Mouse (Mus musculus) bone marrow macrophage, adult 2 months (primary cell): ENCODE results near the gene Imp4.

ENCODE experiments used
- CTCF ChIP-seq: IDR thresholded peaks from 2 replicates; pipeline ENCODE4 v1.5.1; 2012; ENCODE audit warnings: low read depth, mild to moderate bottlenecking, low read length, moderate library complexity
- POLR2A ChIP-seq: IDR thresholded peaks from 2 replicates; pipeline ENCODE4 v1.6.1; 2012; ENCODE audit warnings: mild to moderate bottlenecking, low read depth, low read length, borderline replicate concordance

DNA sequence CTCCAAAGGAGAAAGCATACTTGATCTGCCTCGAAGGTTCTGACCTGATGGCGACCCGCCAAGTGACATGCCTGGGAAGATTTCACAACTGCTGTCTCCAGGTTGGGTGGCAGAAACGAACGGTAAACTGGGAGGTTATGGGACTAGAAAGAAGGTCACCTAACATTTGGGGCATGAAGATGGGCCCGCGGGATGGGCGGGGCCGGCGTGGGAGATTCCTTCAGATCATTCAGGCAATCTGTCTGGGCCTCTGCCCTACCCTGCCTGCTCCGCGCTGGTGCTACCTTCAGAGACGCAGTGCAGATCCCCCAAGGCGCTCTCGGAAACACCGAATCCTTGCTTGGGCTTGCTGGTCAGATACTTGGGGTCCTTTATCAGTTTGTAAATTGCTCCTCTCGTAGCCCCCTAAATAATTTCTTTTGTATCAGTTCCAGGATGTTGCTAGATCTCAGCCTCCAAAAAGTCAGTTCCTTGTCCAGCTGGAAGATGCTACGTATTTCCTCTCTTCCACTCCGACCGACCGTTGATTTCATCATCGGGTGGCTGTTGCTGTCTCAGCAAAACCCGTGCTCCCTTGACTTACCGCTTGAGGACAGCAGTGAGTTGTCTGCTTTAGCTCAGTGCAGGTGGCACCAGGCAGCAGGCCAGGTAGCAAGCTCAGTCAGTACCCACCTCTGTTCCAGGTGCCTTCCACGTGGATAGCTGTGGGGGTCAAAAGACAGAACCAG is 46.0 kb downstream of the Imp4 start:
- TF ChIP-seq CTCF (peak; percentile 66; the same call in 1 of the 2 replicates), POLR2A (no peak)
